Mouse (Mus musculus) ES-E14 (cell line): Measurements from ENCODE around the gene Ascc1.

Source experiments
- CHD2 ChIP-seq: IDR thresholded peaks from 2 replicates; pipeline ENCODE4 v1.6.1; 2014; ENCODE audit warnings: mild to moderate bottlenecking, low read depth, low read length, inconsistent platforms
- HCFC1 ChIP-seq: IDR thresholded peaks from 2 replicates; pipeline ENCODE4 v1.6.1; 2012; ENCODE audit warnings: low read length, inconsistent platforms, borderline replicate concordance; ENCODE audit not compliant: insufficient read depth
- ZC3H11A ChIP-seq: IDR thresholded peaks from 2 replicates; pipeline ENCODE4 v1.6.1; 2012; ENCODE audit warnings: low read depth, mild to moderate bottlenecking, inconsistent platforms, low read length, borderline replicate concordance

DNA sequence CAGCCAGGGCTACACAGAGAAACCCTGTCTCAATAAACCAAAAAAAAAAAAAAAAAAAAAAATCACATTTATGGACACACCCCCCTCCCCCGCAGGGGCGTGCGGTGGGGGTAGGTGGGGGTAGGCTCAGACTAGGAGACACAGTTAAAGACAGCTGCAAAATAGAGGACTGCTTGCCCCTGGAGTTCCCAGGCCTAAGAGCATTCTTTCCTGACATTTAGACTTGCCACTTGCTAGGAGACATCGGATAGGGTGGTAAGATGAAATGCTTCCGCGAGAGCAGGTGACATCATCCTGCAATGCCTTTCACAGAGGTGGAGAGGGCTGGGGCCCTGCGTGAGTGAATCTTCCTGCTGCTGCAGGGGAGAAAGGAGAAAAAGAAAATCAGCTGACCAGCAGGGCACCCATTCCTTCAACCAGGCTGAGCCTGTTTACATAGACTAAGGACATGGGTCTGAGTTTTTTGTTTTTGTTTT lies 49.0 kb upstream of the Ascc1 start:
- no peak for TF ChIP-seq ZC3H11A
- TF ChIP-seq HCFC1: no peak
- no peak for TF ChIP-seq CHD2
